Mouse (Mus musculus): Measurements from ENCODE around the gene Ppia. TPM values are rescaled to one million over a fixed set of nuclear protein-coding genes. Genes with fewer than 3 reads are reported as not detected.

Gene Ppia
- polyA plus RNA-seq, 1 experiment from 2014 or later, result 6,203 TPM

- Histone ChIP-seq H3K4me2 (ENCODE audit: low read depth, low read length) (no peak overlapping the region), H3K27me3 (ENCODE audit: control insufficient read depth, insufficient read depth, low read length) (no peaks in the 10 kb centered on the region), H3K36me3 (replicated peaks; ENCODE audit: control insufficient read depth, insufficient read depth, low read depth, low read length) (peaks cover 13% of the 10 kb centered on the region), H3K4me1 (ENCODE audit: control insufficient read depth, insufficient read depth, low read length) (no peaks in the 10 kb centered on the region), H3K9ac (replicated peaks; ENCODE audit: low read length) (no peak overlapping the region), H3K9me3 (replicated peaks; ENCODE audit: control insufficient read depth, low read length) (no peaks in the 10 kb centered on the region), H3K27ac (replicated peaks; ENCODE audit: low read depth, low read length) (no peak overlapping the region), H3K4me3 (ENCODE audit: low read depth, low read length) (no peak overlapping the region)
- WGBS, result 80% methylated on average over 5 of the region's 5 CpGs
- ATAC-seq (replicated peaks; ENCODE audit: insufficient number of reproducible peaks, low FRiP score, low TSS enrichment, low read depth) (no peak), DNase-seq (ENCODE audit: low spot score) (no peak)
Measured at GRCm38 (mm10) chr11:6395565-6395964, 19.7 kb upstream of the Ppia start.

GRCm38 (mm10) chr11:6398141-6398540 is 17.1 kb upstream of the Ppia start:
- Histone ChIP-seq H3K9ac (replicated peaks; ENCODE audit: low read length) (no peak overlapping the region), H3K4me3 (ENCODE audit: low read depth, low read length) (no peak overlapping the region), H3K27ac (replicated peaks; ENCODE audit: low read depth, low read length) (no peak overlapping the region), H3K9me3 (replicated peaks; ENCODE audit: control insufficient read depth, low read length) (no peaks in the 10 kb centered on the region), H3K4me2 (ENCODE audit: low read depth, low read length) (no peak overlapping the region), H3K36me3 (replicated peaks; ENCODE audit: control insufficient read depth, insufficient read depth, low read depth, low read length) (peaks cover 21% of the 10 kb centered on the region), H3K27me3 (ENCODE audit: control insufficient read depth, insufficient read depth, low read length) (no peaks in the 10 kb centered on the region), H3K4me1 (ENCODE audit: control insufficient read depth, insufficient read depth, low read length) (no peaks in the 10 kb centered on the region)
- ATAC-seq (replicated peaks; ENCODE audit: insufficient number of reproducible peaks, low FRiP score, low TSS enrichment, low read depth) (no peak), DNase-seq (ENCODE audit: low spot score) (no peak)
- 97% methylated on average over 10 of the region's 10 CpGs for WGBS

GRCm38 (mm10) chr11:6402515-6403510 is 12.4 kb upstream of the Ppia start:
- WGBS, result 89% methylated on average over 19 of the region's 19 CpGs
- Histone ChIP-seq H3K36me3 (replicated peaks; ENCODE audit: control insufficient read depth, insufficient read depth, low read depth, low read length) (peaks cover 37% of the 10 kb centered on the region), H3K4me1 (ENCODE audit: control insufficient read depth, insufficient read depth, low read length) (peaks cover 8% of the 10 kb centered on the region; the same call in 1 of the 2 replicates), H3K27ac (replicated peaks; ENCODE audit: low read depth, low read length) (no peak overlapping the region), H3K27me3 (ENCODE audit: control insufficient read depth, insufficient read depth, low read length) (no peaks in the 10 kb centered on the region), H3K4me2 (ENCODE audit: low read depth, low read length) (no peak overlapping the region), H3K9me3 (replicated peaks; ENCODE audit: control insufficient read depth, low read length) (no peaks in the 10 kb centered on the region), H3K4me3 (ENCODE audit: low read depth, low read length) (no peak overlapping the region), H3K9ac (replicated peaks; ENCODE audit: low read length) (no peak overlapping the region)
- no peak for ATAC-seq (replicated peaks; ENCODE audit: insufficient number of reproducible peaks, low FRiP score, low TSS enrichment, low read depth)
- DNase-seq (ENCODE audit: low spot score), result peak; percentile 53

GRCm38 (mm10) chr11:6403830-6404405 is 11.3 kb upstream of the Ppia start:
- Histone ChIP-seq H3K36me3 (replicated peaks; ENCODE audit: control insufficient read depth, insufficient read depth, low read depth, low read length) (peaks cover 34% of the 10 kb centered on the region), H3K4me3 (ENCODE audit: low read depth, low read length) (no peak overlapping the region), H3K4me2 (ENCODE audit: low read depth, low read length) (no peak overlapping the region), H3K4me1 (ENCODE audit: control insufficient read depth, insufficient read depth, low read length) (peaks cover 8% of the 10 kb centered on the region; the same call in 1 of the 2 replicates), H3K27me3 (ENCODE audit: control insufficient read depth, insufficient read depth, low read length) (no peaks in the 10 kb centered on the region), H3K9ac (replicated peaks; ENCODE audit: low read length) (no peak overlapping the region), H3K9me3 (replicated peaks; ENCODE audit: control insufficient read depth, low read length) (no peaks in the 10 kb centered on the region), H3K27ac (replicated peaks; ENCODE audit: low read depth, low read length) (no peak overlapping the region)
- WGBS, result 88% methylated on average over 5 of the region's 5 CpGs
- DNase-seq (ENCODE audit: low spot score) (no peak), ATAC-seq (replicated peaks; ENCODE audit: insufficient number of reproducible peaks, low FRiP score, low TSS enrichment, low read depth) (no peak)

- Histone ChIP-seq H3K4me2 (ENCODE audit: low read depth, low read length) (no peak overlapping the region), H3K9me3 (replicated peaks; ENCODE audit: control insufficient read depth, low read length) (no peaks in the 10 kb centered on the region), H3K36me3 (replicated peaks; ENCODE audit: control insufficient read depth, insufficient read depth, low read depth, low read length) (peaks cover 30% of the 10 kb centered on the region), H3K4me1 (ENCODE audit: control insufficient read depth, insufficient read depth, low read length) (peaks cover 8% of the 10 kb centered on the region; the same call in 1 of the 2 replicates), H3K4me3 (ENCODE audit: low read depth, low read length) (no peak overlapping the region), H3K27me3 (ENCODE audit: control insufficient read depth, insufficient read depth, low read length) (no peaks in the 10 kb centered on the region), H3K27ac (replicated peaks; ENCODE audit: low read depth, low read length) (peak overlapping the region; percentile 64), H3K9ac (replicated peaks; ENCODE audit: low read length) (no peak overlapping the region; the same call in 1 of the 2 replicates)
- ATAC-seq (replicated peaks; ENCODE audit: insufficient number of reproducible peaks, low FRiP score, low TSS enrichment, low read depth), result no peak
- 88% methylated on average over 9 of the region's 9 CpGs for WGBS
- no peak for DNase-seq (ENCODE audit: low spot score)
Measured at GRCm38 (mm10) chr11:6404699-6405566, 10.3 kb upstream of the Ppia start.

GRCm38 (mm10) chr11:6405591-6406081 is 9.6 kb upstream of the Ppia start:
- no peak overlapping the region for H3K9ac ChIP-seq (replicated peaks; ENCODE audit: low read length)
- peak overlapping the region; percentile 64 for H3K27ac ChIP-seq (replicated peaks; ENCODE audit: low read depth, low read length)
- H3K36me3 ChIP-seq (replicated peaks; ENCODE audit: control insufficient read depth, insufficient read depth, low read depth, low read length), result peaks cover 27% of the 10 kb centered on the region
- ATAC-seq (replicated peaks; ENCODE audit: insufficient number of reproducible peaks, low FRiP score, low TSS enrichment, low read depth) (no peak), DNase-seq (ENCODE audit: low spot score) (no peak)
- H3K4me3 ChIP-seq (ENCODE audit: low read depth, low read length), result no peak overlapping the region
- no peak overlapping the region for H3K4me2 ChIP-seq (ENCODE audit: low read depth, low read length)
- peaks cover 8% of the 10 kb centered on the region; the same call in 1 of the 2 replicates for H3K4me1 ChIP-seq (ENCODE audit: control insufficient read depth, insufficient read depth, low read length)
- no peaks in the 10 kb centered on the region for H3K9me3 ChIP-seq (replicated peaks; ENCODE audit: control insufficient read depth, low read length)
- no peaks in the 10 kb centered on the region for H3K27me3 ChIP-seq (ENCODE audit: control insufficient read depth, insufficient read depth, low read length)
- WGBS, result 76% methylated on average over 4 of the region's 4 CpGs

GRCm38 (mm10) chr11:6406251-6407161 is 8.7 kb upstream of the Ppia start:
- H3K27ac ChIP-seq (replicated peaks; ENCODE audit: low read depth, low read length), result peak overlapping the region; percentile 64
- peak overlapping the region; percentile 8; the same call in 1 of the 2 replicates for H3K9ac ChIP-seq (replicated peaks; ENCODE audit: low read length)
- WGBS, result 27% methylated on average over 14 of the region's 14 CpGs
- no peaks in the 10 kb centered on the region for H3K9me3 ChIP-seq (replicated peaks; ENCODE audit: control insufficient read depth, low read length)
- peaks cover 8% of the 10 kb centered on the region; the same call in 1 of the 2 replicates for H3K4me1 ChIP-seq (ENCODE audit: control insufficient read depth, insufficient read depth, low read length)
- ATAC-seq (replicated peaks; ENCODE audit: insufficient number of reproducible peaks, low FRiP score, low TSS enrichment, low read depth), result peak; percentile 53
- no peak overlapping the region for H3K4me3 ChIP-seq (ENCODE audit: low read depth, low read length)
- H3K36me3 ChIP-seq (replicated peaks; ENCODE audit: control insufficient read depth, insufficient read depth, low read depth, low read length), result peaks cover 24% of the 10 kb centered on the region
- DNase-seq (ENCODE audit: low spot score), result peak; percentile 81
- H3K4me2 ChIP-seq (ENCODE audit: low read depth, low read length), result peak overlapping the region; percentile 3; the same call in 1 of the 2 replicates
- H3K27me3 ChIP-seq (ENCODE audit: control insufficient read depth, insufficient read depth, low read length), result no peaks in the 10 kb centered on the region

Measured in embryonic facial prominence, embryonic 11.5 days (tissue).